ENCODE assay signal across 8 mouse cellular contexts in genomic region chr3:37975194-37975756, GRCm38 (mm10).
A peak's percentile ranks its signal among the peaks of the same experiment; 100 is the strongest.
DNase-seq lines count a peak whose midpoint lies in the region; ATAC-seq and TF ChIP-seq lines count a peak whose summit lies in the region.

No protein-coding gene starts in this region.

- in situ Hi-C loops in ES-E14 (cut with MboI; ENCODE audit: low sequenced_read_pairs in 2 of 2, unreplicated experiment in 2 of 2), result loop anchor here in 1 of 2 experiments (25.0 kb wide), 1 partner anchor 363 kb away; no protein-coding TSS in a partner anchor

- 19% methylated on average over 11 of the region's 11 CpGs for WGBS in lung, embryonic 16.5 days

- no peak overlapping the region for H3K9ac ChIP-seq in ES-E14 (ENCODE audit: insufficient read depth, low read depth, low read length, poor library complexity, severe bottlenecking)
- no peak overlapping the region for H3K9ac ChIP-seq in lung, embryonic 16.5 days (ENCODE audit: low read length)

- no peak overlapping the region for H3K4me2 ChIP-seq in lung, embryonic 16.5 days (ENCODE audit: low read depth, low read length)

- no peak overlapping the region for H3K4me3 ChIP-seq in ES-E14 (ENCODE audit: insufficient read depth in 1 of 2, low read depth in 1 of 2, low read length in 2 of 2, poor library complexity in 1 of 2, severe bottlenecking in 1 of 2)
- no peak overlapping the region for H3K4me3 ChIP-seq in lung, embryonic 16.5 days (ENCODE audit: low read length)

- H3K9me3 ChIP-seq in ES-E14 (ENCODE audit: control insufficient read depth, insufficient read depth, low read depth, low read length), result no peaks in the 10 kb centered on the region
- H3K9me3 ChIP-seq in lung, embryonic 16.5 days (ENCODE audit: control insufficient read depth, low read length), result no peaks in the 10 kb centered on the region

- no peaks in the 10 kb centered on the region for H3K27me3 ChIP-seq in lung, embryonic 16.5 days (ENCODE audit: control insufficient read depth, insufficient read depth, low read depth, low read length)

- H3K36me3 ChIP-seq in ES-E14 (ENCODE audit: control insufficient read depth, insufficient read depth, low read length, poor library complexity, severe bottlenecking), result no peaks in the 10 kb centered on the region
- H3K36me3 ChIP-seq in lung, embryonic 16.5 days (ENCODE audit: control insufficient read depth, insufficient read depth, low read length), result no peaks in the 10 kb centered on the region

- H3K27ac ChIP-seq in ES-E14 (ENCODE audit: insufficient read depth, low read depth, low read length, poor library complexity, severe bottlenecking), result no peak overlapping the region
- H3K27ac ChIP-seq in lung, embryonic 16.5 days (ENCODE audit: low read length), result no peak overlapping the region

- peak; percentile 18 for DNase-seq in adrenal gland, adult 2 months
- DNase-seq in adrenal gland, adult 8-10 months, result no peak
- DNase-seq in ES-E14 (ENCODE audit: low read depth, low spot score) (peak; percentile 70), MN1 (ENCODE audit: low spot score) (no peak)
- peak; percentile 43 for DNase-seq in kidney, adult 9 months
- no peak for DNase-seq in thymus, postnatal 10 days (ENCODE audit: low spot score in 2 of 2)

- ATAC-seq in lung, embryonic 16.5 days (ENCODE audit: low read depth), result peak; percentile 18; the same call in 1 of the 2 replicates
- no peak for ATAC-seq in frontal cortex, adult (ENCODE audit: low TSS enrichment)

- H3K4me1 ChIP-seq in ES-E14 (ENCODE audit: control insufficient read depth in 2 of 2, insufficient read depth in 2 of 2, low read length in 2 of 2, poor library complexity in 1 of 2), result peaks cover 2 to 8% of the 10 kb centered on the region in 2 experiments; a peak in 2 of 4 replicates
- peaks cover 14% of the 10 kb centered on the region for H3K4me1 ChIP-seq in lung, embryonic 16.5 days (replicated peaks; ENCODE audit: control insufficient read depth, insufficient read depth, low read length)

TF ChIP-seq in ES-E14, 5 proteins besides CTCF, POLR2A, EP300 and RAD21:
- no peak for TF ChIP-seq ZNF384 (IDR thresholded peaks at IDR 0.05; ENCODE audit: low read depth, low read length)
- TF ChIP-seq HCFC1 (IDR thresholded peaks at IDR 0.05; ENCODE audit: borderline replicate concordance, insufficient read depth, low read length), result no peak
- TF ChIP-seq CHD2 (IDR thresholded peaks at IDR 0.05; ENCODE audit: low read depth, low read length), result no peak
- TF ChIP-seq ZC3H11A (IDR thresholded peaks at IDR 0.05; ENCODE audit: borderline replicate concordance, low read depth, low read length), result no peak
- TF ChIP-seq MAFK (IDR thresholded peaks at IDR 0.05; ENCODE audit: insufficient read depth, low read depth, low read length), result no peak

Comparison
In these comparisons a context has a peak if more than half of its experiments do, and no peak if none do; other contexts are left out.
1. DNase-seq: peak in adrenal gland, adult 2 months (single experiment), ES-E14 (single experiment) and kidney, adult 9 months (single experiment); none in adrenal gland, adult 8-10 months (single experiment), thymus, postnatal 10 days (0 of 2) and MN1 (single experiment).